Mouse (Mus musculus) thymus, postnatal 0 days (tissue): ENCODE results near the gene Slc25a44. TPM values are rescaled to one million over a fixed set of nuclear protein-coding genes. Genes with fewer than 3 reads are reported as not detected.
"Not testable (repeated sequence)": the region's sequence is repeated elsewhere in the genome, so short reads cannot be mapped to it uniquely, and the experiment has no call there.

Source experiments
- DNase-seq: peaks from one replicate; pipeline ENCODE4 v3.0.0-alpha.2; 2015; ENCODE audit warnings: low spot score
- polyA plus RNA-seq: library from polyadenylated mRNA; unstranded; fragments of >200 nt; fragmentation: Nextera tagmentation; extraction: Ambion mirVana; gene quantifications from 2 replicates; pipeline ENCODE4 v1.2.1, GENCODE M21; 2015

Gene Slc25a44
- polyA plus RNA-seq, 1 experiment from 2014 or later, result 9.6 TPM

GRCm38 (mm10) chr3:88415668-88416067 lies 9.3 kb downstream of the Slc25a44 start:
- DNase-seq, result no peak

GRCm38 (mm10) chr3:88412636-88413035 lies 12.3 kb downstream of the Slc25a44 start:
- no peak for DNase-seq

- no peak for DNase-seq
These were observed 13.3 kb downstream of the Slc25a44 start for GRCm38 (mm10) chr3:88411681-88412080.

GRCm38 (mm10) chr3:88410645-88411031 lies 14.3 kb downstream of the Slc25a44 start:
- DNase-seq, result no peak

- peak; percentile 93 for DNase-seq
These were observed 14.9 kb downstream of the Slc25a44 start, which contains the start of gene Pmf1 for GRCm38 (mm10) chr3:88409741-88410644. Gene Pmf1, minus strand, starts transcription at chr3:88410331.

GRCm38 (mm10) chr3:88408953-88409352 lies 16.0 kb downstream of the Slc25a44 start:
- no peak for DNase-seq

- no peak for DNase-seq
These were observed 17.4 kb downstream of the Slc25a44 start for GRCm38 (mm10) chr3:88407529-88407928.

- DNase-seq, result peak; percentile 88
These were observed 17.8 kb downstream of the Slc25a44 start for GRCm38 (mm10) chr3:88407090-88407489.

GRCm38 (mm10) chr3:88403522-88404230 lies 21.3 kb downstream of the Slc25a44 start:
- DNase-seq, result no peak

- no peak for DNase-seq
These were observed 26.3 kb downstream of the Slc25a44 start for GRCm38 (mm10) chr3:88398666-88399065.

- DNase-seq, result no peak
These were observed 29.2 kb downstream of the Slc25a44 start for GRCm38 (mm10) chr3:88395742-88396141.

- no peak for DNase-seq
These were observed 29.7 kb downstream of the Slc25a44 start for GRCm38 (mm10) chr3:88395288-88395687.

GRCm38 (mm10) chr3:88393776-88394375 lies 31.1 kb downstream of the Slc25a44 start:
- peak; percentile 19 for DNase-seq

- DNase-seq, result no peak
These were observed 40.6 kb downstream of the Slc25a44 start, which contains the start of gene Bglap for GRCm38 (mm10) chr3:88384364-88384763. Gene Bglap, minus strand, starts transcription at chr3:88384464.

GRCm38 (mm10) chr3:88382383-88382782 lies 42.6 kb downstream of the Slc25a44 start:
- DNase-seq, result not testable (repeated sequence)

- DNase-seq, result peak; percentile 92
These were observed 43.3 kb downstream of the Slc25a44 start for GRCm38 (mm10) chr3:88381389-88382315.

- not testable (repeated sequence) for DNase-seq
These were observed 46.3 kb downstream of the Slc25a44 start, which contains the start of gene Bglap2 for GRCm38 (mm10) chr3:88378599-88378998. Gene Bglap2, minus strand, starts transcription at chr3:88378699.

GRCm38 (mm10) chr3:88376644-88377043 lies 48.3 kb downstream of the Slc25a44 start:
- not testable (repeated sequence) for DNase-seq

GRCm38 (mm10) chr3:88375750-88376626 lies 49.0 kb downstream of the Slc25a44 start:
- peak; percentile 84 for DNase-seq
